Mouse (Mus musculus) hindbrain, embryonic 11.5 days (tissue): Measurements from ENCODE around the gene Sp140. TPM values are rescaled to one million over a fixed set of nuclear protein-coding genes. Genes with fewer than 3 reads are reported as not detected.
"Not testable (repeated sequence)": the region's sequence is repeated elsewhere in the genome, so short reads cannot be mapped to it uniquely, and the experiment has no call there.

Source experiments
- ATAC-seq: fragments of 200-750 bp; cut with Nextera tagmentation; 2 replicates; pipeline ENCODE4 v1.8.0; 2017; ENCODE audit warnings: mild to moderate bottlenecking, moderate TSS enrichment, moderate library complexity; ENCODE audit not compliant: low FRiP score
- DNase-seq: peaks from one replicate; pipeline ENCODE4 v3.0.0-alpha.2; 2015; ENCODE audit warnings: low spot score
- H3K27ac ChIP-seq: fragments of 300-500 bp; sonication (generic); 2 replicates; pipeline ENCODE4 v1.5.1; 2014; ENCODE audit warnings: mild to moderate bottlenecking, low read depth, low read length
- H3K27me3 ChIP-seq: fragments of 300-500 bp; sonication (generic); 2 replicates; pipeline ENCODE4 v1.6.1; 2014; ENCODE audit warnings: mild to moderate bottlenecking, low read length, moderate library complexity, mixed read lengths; ENCODE audit not compliant: control insufficient read depth, insufficient read depth
- H3K36me3 ChIP-seq: fragments of 300-500 bp; sonication (generic); 2 replicates; pipeline ENCODE4 v1.6.1; 2014; ENCODE audit warnings: mild to moderate bottlenecking, low read length, moderate library complexity, mixed read lengths; ENCODE audit not compliant: control insufficient read depth, insufficient read depth
- H3K4me1 ChIP-seq: fragments of 300-500 bp; sonication (generic); replicated peaks from 2 replicates; pipeline ENCODE4 v1.6.1; 2014; ENCODE audit warnings: low read length, mixed read lengths; ENCODE audit not compliant: control insufficient read depth, insufficient read depth
- H3K4me2 ChIP-seq: fragments of 300-500 bp; sonication (generic); replicated peaks from 2 replicates; pipeline ENCODE4 v1.6.1; 2014; ENCODE audit warnings: mild to moderate bottlenecking, low read depth, low read length
- H3K4me3 ChIP-seq: fragments of 300-500 bp; sonication (generic); 2 replicates; pipeline ENCODE4 v1.5.1; 2014; ENCODE audit warnings: low read depth, low read length
- H3K9ac ChIP-seq: fragments of 300-500 bp; sonication (generic); 2 replicates; pipeline ENCODE4 v1.6.1; 2014; ENCODE audit warnings: low read depth, low read length
- H3K9me3 ChIP-seq: fragments of 300-500 bp; sonication (generic); 2 replicates; pipeline ENCODE4 v1.6.1; 2016; ENCODE audit warnings: low read length; ENCODE audit not compliant: control insufficient read depth
- WGBS: fragments of 180-500 bp; shearing (Covaris S2); extraction: QIAGEN DNeasy Blood & Tissue Kit; methylation state at CpG from one replicate; pipeline ENCODE4 v1.1.7; 2014; 5-methylcytosine and 5-hydroxymethylcytosine counted together
- polyA plus RNA-seq: library from polyadenylated mRNA; unstranded; fragments of >200 nt; fragmentation: Nextera tagmentation; extraction: Ambion mirVana; gene quantifications from 2 replicates; pipeline ENCODE4 v1.2.1, GENCODE M21; 2014

The Sp140 gene
- polyA plus RNA-seq, 1 experiment from 2014 or later: 1.4 TPM

DNA sequence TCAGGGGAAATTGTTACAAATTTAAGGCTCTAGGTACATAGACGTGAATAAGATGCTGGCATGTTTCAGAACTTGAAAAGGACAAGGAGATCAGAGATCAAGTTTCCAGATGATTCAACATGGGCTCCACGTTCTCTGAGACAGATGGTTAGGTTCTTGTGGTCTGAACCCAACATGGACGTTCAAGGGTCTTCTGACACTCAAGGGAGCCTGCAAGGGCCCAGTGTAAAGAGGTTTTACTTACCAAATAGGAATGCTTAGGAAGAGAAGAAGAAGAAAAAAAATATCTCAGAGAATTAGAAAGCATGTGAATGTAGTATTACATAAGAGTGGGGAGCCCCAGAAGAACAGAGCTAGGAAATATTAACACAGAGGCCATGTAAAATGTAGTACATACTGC is 15.6 kb downstream of the Sp140 start:
- H3K36me3 ChIP-seq, H3K4me3 ChIP-seq, H3K4me2 ChIP-seq, H3K9me3 ChIP-seq, H3K27me3 ChIP-seq, DNase-seq, H3K27ac ChIP-seq, ATAC-seq, H3K4me1 ChIP-seq, H3K9ac ChIP-seq: not testable (repeated sequence)
- 72% methylated on average over 3 of the region's 3 CpGs for WGBS

- not testable (repeated sequence) for H3K9me3 ChIP-seq, ATAC-seq, H3K4me3 ChIP-seq, H3K4me1 ChIP-seq, H3K27me3 ChIP-seq, H3K4me2 ChIP-seq, DNase-seq, H3K36me3 ChIP-seq, H3K27ac ChIP-seq, H3K9ac ChIP-seq
- 68% methylated on average over 4 of the region's 5 CpGs for WGBS
Observed at GRCm38 (mm10) chr1:85617161-85617560, 17.0 kb downstream of the Sp140 start.

DNA sequence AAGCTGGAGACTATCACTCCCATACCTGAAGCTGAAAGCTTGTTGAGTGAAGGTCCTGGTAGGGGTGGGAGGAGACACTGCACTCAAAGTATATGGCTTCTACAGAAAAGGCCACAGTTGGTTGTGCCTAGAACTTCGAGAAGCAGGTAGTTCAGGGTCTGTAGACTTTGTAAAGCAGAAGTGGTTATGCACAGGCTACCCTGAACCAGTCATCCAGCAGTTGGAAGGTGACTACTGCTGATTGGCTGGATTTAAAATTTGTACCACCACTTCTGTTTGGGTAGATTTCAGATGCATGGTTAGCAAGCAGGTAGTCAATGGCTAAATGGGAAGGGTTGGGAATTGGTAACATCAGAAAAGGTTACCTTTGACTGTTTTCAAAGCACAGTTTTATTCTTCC is 18.5 kb downstream of the Sp140 start:
- H3K27me3 ChIP-seq, H3K4me3 ChIP-seq, H3K4me1 ChIP-seq, H3K9ac ChIP-seq, H3K36me3 ChIP-seq, ATAC-seq, H3K9me3 ChIP-seq, H3K27ac ChIP-seq, DNase-seq, H3K4me2 ChIP-seq: not testable (repeated sequence)
- 58% methylated on average over 1 of the region's 1 CpGs for WGBS

GRCm38 (mm10) chr1:85636936-85637335 is 36.8 kb downstream of the Sp140 start:
- H3K27me3 ChIP-seq, H3K9me3 ChIP-seq, ATAC-seq, H3K4me3 ChIP-seq, H3K9ac ChIP-seq, H3K4me1 ChIP-seq, H3K36me3 ChIP-seq, H3K27ac ChIP-seq, H3K4me2 ChIP-seq, DNase-seq: not testable (repeated sequence)
- 66% methylated on average over 3 of the region's 3 CpGs for WGBS

GRCm38 (mm10) chr1:85638144-85638543 is 38.0 kb downstream of the Sp140 start:
- H3K9me3 ChIP-seq, H3K36me3 ChIP-seq, H3K4me1 ChIP-seq, H3K9ac ChIP-seq, H3K27ac ChIP-seq, H3K27me3 ChIP-seq, H3K4me2 ChIP-seq, H3K4me3 ChIP-seq, DNase-seq, ATAC-seq: not testable (repeated sequence)
- WGBS: 80% methylated on average over 4 of the region's 4 CpGs

- not testable (repeated sequence) for H3K36me3 ChIP-seq, H3K4me3 ChIP-seq, H3K9me3 ChIP-seq, H3K9ac ChIP-seq, H3K4me2 ChIP-seq, H3K27ac ChIP-seq, H3K27me3 ChIP-seq, DNase-seq, ATAC-seq, H3K4me1 ChIP-seq
- 74% methylated on average over 5 of the region's 6 CpGs for WGBS
Observed at GRCm38 (mm10) chr1:85649881-85650280, 49.7 kb downstream of the Sp140 start, which contains the start of gene Sp100. TSS of gene Sp100 (plus strand) at chr1:85649988.

GRCm38 (mm10) chr1:85650524-85650923 is 50.3 kb downstream of the Sp140 start:
- not testable (repeated sequence) for H3K9me3 ChIP-seq, H3K4me1 ChIP-seq, ATAC-seq, H3K27ac ChIP-seq, H3K9ac ChIP-seq, H3K27me3 ChIP-seq, H3K4me3 ChIP-seq, DNase-seq, H3K4me2 ChIP-seq, H3K36me3 ChIP-seq
- 78% methylated on average over 3 of the region's 5 CpGs for WGBS

- H3K36me3 ChIP-seq, H3K4me1 ChIP-seq, H3K9ac ChIP-seq, H3K27me3 ChIP-seq, ATAC-seq, H3K27ac ChIP-seq, H3K4me3 ChIP-seq, H3K4me2 ChIP-seq, H3K9me3 ChIP-seq, DNase-seq: not testable (repeated sequence)
- 87% methylated on average over 13 of the region's 13 CpGs for WGBS
Observed at GRCm38 (mm10) chr1:85651770-85652275, 51.6 kb downstream of the Sp140 start.

- 89% methylated on average over 2 of the region's 2 CpGs for WGBS
- not testable (repeated sequence) for H3K9ac ChIP-seq, H3K9me3 ChIP-seq, H3K27ac ChIP-seq, H3K36me3 ChIP-seq, ATAC-seq, H3K27me3 ChIP-seq, DNase-seq, H3K4me2 ChIP-seq, H3K4me3 ChIP-seq, H3K4me1 ChIP-seq
Observed at GRCm38 (mm10) chr1:85657211-85657610, 57.0 kb downstream of the Sp140 start.
